Mouse (Mus musculus) hindbrain, embryonic 15.5 days (tissue): ENCODE results near the gene Mmd2. TPM values are rescaled to one million over a fixed set of nuclear protein-coding genes. Genes with fewer than 3 reads are reported as not detected.

Source experiments
- ATAC-seq: fragments of 200-750 bp; cut with Nextera tagmentation; 2 replicates; pipeline ENCODE4 v1.8.0; 2017; ENCODE audit warnings: low read depth, moderate number of reproducible peaks, moderate TSS enrichment; ENCODE audit not compliant: low FRiP score
- H3K27ac ChIP-seq: fragments of 300-500 bp; sonication (generic); replicated peaks from 2 replicates; pipeline ENCODE4 v1.5.1; 2015; ENCODE audit warnings: mild to moderate bottlenecking, inconsistent platforms
- H3K27me3 ChIP-seq: fragments of 300-500 bp; sonication (generic); 2 replicates; pipeline ENCODE4 v1.6.1; 2015; ENCODE audit warnings: control low read depth, inconsistent platforms
- H3K36me3 ChIP-seq: fragments of 300-500 bp; sonication (generic); 2 replicates; pipeline ENCODE4 v1.6.1; 2015; ENCODE audit warnings: control low read depth, inconsistent platforms
- H3K4me1 ChIP-seq: fragments of 300-500 bp; sonication (generic); replicated peaks from 2 replicates; pipeline ENCODE4 v1.6.1; 2015; ENCODE audit warnings: control low read depth, inconsistent platforms
- H3K4me2 ChIP-seq: fragments of 300-500 bp; sonication (generic); 2 replicates; pipeline ENCODE4 v1.6.1; 2015; ENCODE audit warnings: moderate library complexity, mild to moderate bottlenecking, inconsistent platforms
- H3K4me3 ChIP-seq: fragments of 300-500 bp; sonication (generic); 2 replicates; pipeline ENCODE4 v1.5.1; 2015; ENCODE audit warnings: mild to moderate bottlenecking, inconsistent platforms
- H3K9ac ChIP-seq: fragments of 300-500 bp; sonication (generic); 2 replicates; pipeline ENCODE4 v1.6.1; 2015; ENCODE audit warnings: inconsistent platforms
- H3K9me3 ChIP-seq: fragments of 300-500 bp; sonication (generic); 2 replicates; pipeline ENCODE4 v1.6.1; 2016; ENCODE audit warnings: control low read depth, inconsistent platforms
- WGBS: fragments of 180-500 bp; shearing (Covaris S2); methylation state at CpG from one replicate; pipeline ENCODE4 v1.1.7; 2015; 5-methylcytosine and 5-hydroxymethylcytosine counted together
- polyA plus RNA-seq: library from polyadenylated mRNA; unstranded; fragments of >200 nt; fragmentation: Nextera tagmentation; extraction: Ambion mirVana; gene quantifications from 2 replicates; pipeline ENCODE4 v1.2.1, GENCODE M21; 2015

The Mmd2 gene
- 63.2 and 63.8 TPM in 2 replicates for polyA plus RNA-seq

DNA sequence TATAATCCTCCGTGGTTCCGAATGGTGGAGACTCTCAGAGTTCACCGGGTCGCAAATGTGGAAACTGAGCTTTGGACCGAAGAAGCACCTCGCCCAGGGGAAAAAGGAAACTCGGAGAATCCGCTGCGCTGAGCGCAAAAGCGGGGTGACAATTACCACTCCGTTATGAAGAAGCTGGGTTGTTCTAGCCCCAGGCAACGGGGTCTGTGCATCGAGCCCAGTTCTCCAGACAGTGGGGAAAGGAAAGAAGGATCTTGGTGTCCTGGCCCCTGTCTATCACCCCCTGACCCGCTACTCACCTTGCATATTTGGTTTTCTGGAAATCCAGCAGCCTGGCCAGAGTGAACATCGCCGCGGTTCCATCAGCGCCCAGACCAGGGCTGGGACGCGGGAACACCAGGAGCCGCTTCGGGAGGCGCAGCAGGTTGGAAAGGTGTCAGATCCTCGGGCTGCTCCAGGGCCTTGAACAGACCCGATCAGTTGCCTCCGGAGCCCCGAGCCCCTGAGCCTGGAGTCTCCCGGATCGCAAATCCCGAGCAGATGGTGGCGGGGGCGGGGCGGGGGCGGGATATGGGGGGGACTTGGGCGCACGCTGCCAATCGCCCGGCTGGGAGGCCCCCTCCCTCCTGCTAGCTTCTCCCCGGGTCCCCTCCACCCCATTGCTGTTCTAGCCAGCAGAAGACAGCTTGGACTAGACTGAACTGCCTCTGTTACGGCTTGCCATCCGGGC is at the start of gene Mmd2:
Mmd2 (minus strand) TSS at position 542 of the 730 bp plus-strand sequence.
- H3K4me1 ChIP-seq = peaks cover 14% of the 10 kb centered on the region
- peak within 1 kb of the TSS; percentile 23 for H3K27ac ChIP-seq
- WGBS = 1% methylated on average over 41 of the region's 42 CpGs
- H3K4me3 ChIP-seq = peak within 1 kb of the TSS; percentile 47
- no peaks in the 10 kb centered on the region for H3K27me3 ChIP-seq
- H3K36me3 ChIP-seq = no peaks in the 10 kb centered on the region
- peak within 1 kb of the TSS; percentile 42 for H3K9ac ChIP-seq
- peak; percentile 85 for ATAC-seq
- H3K4me2 ChIP-seq = peak within 1 kb of the TSS; percentile 69
- no peaks in the 10 kb centered on the region for H3K9me3 ChIP-seq

DNA sequence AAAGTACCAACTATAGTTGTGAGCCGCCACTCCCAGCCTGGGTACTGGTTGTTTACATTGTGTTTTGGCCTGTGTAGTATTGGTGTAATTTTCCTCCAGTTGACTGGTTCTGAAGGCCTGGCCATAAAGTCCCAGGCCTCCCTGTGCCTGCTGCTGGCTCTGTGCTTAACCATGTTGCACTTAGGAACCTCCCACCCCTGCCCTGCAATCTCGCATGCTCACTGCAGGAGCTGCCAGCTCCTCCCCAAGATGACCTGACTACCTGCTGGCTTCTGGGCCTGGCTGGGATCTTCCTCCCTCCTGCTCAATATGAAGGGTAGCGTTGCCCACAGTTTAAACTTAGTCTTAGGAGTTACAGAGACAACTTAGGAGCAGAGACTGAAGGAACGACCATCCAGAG is 43.7 kb upstream of the Mmd2 start:
- no peak overlapping the region for H3K4me2 ChIP-seq
- H3K27ac ChIP-seq = no peak overlapping the region
- no peaks in the 10 kb centered on the region for H3K9me3 ChIP-seq
- no peak overlapping the region for H3K9ac ChIP-seq
- ATAC-seq = no peak
- H3K27me3 ChIP-seq = no peaks in the 10 kb centered on the region
- 77% methylated on average over 4 of the region's 4 CpGs for WGBS
- H3K4me3 ChIP-seq = no peak overlapping the region
- peaks cover 15% of the 10 kb centered on the region for H3K4me1 ChIP-seq
- peaks cover 15% of the 10 kb centered on the region for H3K36me3 ChIP-seq

DNA sequence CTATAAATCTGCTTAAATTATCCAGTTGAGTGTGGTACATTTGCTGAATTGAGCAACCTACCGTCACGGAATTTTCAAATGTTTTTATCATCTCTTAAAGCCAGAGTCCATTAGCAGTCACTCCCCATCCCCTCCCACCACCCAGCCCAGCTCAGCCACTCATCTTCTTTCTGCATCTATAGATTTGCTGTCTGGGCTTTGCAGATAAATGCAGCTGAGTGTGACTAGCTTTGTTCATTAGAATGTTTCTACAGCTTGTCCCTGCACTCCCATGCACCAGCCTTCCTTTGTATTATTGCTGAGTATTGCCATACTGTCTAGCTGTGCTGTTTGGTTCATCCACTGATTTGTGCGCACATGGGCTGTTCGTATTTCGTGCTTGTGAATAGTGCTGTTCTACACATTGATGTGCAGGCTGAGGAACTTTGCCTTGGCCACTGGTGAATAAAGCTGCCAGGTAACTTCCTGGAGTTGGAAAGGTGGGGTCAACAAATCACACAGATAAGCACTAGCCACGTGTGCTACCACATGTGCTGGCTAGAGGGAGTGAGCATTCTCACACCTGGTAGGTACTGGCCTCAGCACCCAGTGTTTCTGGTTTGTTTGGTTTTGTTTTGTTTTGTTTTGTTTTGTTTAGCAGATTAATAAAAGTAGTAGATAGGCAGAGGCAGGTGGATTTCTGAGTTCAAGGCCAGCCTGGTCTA is 42.3 kb upstream of the Mmd2 start:
- WGBS = 63% methylated on average over 6 of the region's 6 CpGs
- H3K4me2 ChIP-seq = no peak overlapping the region
- H3K27me3 ChIP-seq = no peaks in the 10 kb centered on the region
- H3K9me3 ChIP-seq = no peaks in the 10 kb centered on the region
- H3K4me3 ChIP-seq = no peak overlapping the region
- peaks cover 3% of the 10 kb centered on the region for H3K36me3 ChIP-seq
- no peak overlapping the region for H3K27ac ChIP-seq
- peaks cover 15% of the 10 kb centered on the region for H3K4me1 ChIP-seq
- no peak overlapping the region for H3K9ac ChIP-seq
- 0 out of 2 replicates have a peak, but pooled peaks have one; percentile 23 for ATAC-seq

DNA sequence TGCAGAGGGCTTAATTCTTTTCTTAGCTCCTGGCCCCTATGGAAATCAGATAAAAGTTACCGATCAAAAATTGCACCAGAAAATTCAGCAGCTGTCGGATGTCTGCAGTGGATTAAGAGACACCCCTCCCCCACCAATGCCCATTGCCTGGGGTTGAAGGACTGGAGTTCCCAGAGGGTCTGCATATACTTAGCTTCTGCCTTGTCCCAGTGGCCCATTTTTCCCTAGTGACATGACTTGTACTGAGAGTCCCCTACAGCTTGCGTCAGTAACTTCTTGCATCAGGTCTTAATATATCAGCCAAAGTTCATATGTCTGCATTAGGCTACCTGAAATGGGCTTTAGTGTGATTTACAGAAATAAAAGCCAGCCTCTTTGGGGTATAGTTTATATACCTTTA is 41.8 kb upstream of the Mmd2 start:
- H3K4me1 ChIP-seq = peaks cover 15% of the 10 kb centered on the region
- no peak overlapping the region for H3K4me2 ChIP-seq
- H3K9me3 ChIP-seq = no peaks in the 10 kb centered on the region
- no peaks in the 10 kb centered on the region for H3K36me3 ChIP-seq
- no peak for ATAC-seq
- no peaks in the 10 kb centered on the region for H3K27me3 ChIP-seq
- no peak overlapping the region for H3K4me3 ChIP-seq
- WGBS = 35% methylated on average over 3 of the region's 3 CpGs
- no peak overlapping the region for H3K27ac ChIP-seq
- no peak overlapping the region for H3K9ac ChIP-seq

- Histone ChIP-seq H3K36me3 (peaks cover 7% of the 10 kb centered on the region), H3K4me2 (no peak overlapping the region), H3K4me1 (peaks cover 15% of the 10 kb centered on the region), H3K9ac (no peak overlapping the region), H3K9me3 (no peaks in the 10 kb centered on the region; the same call in 1 of the 2 replicates), H3K27me3 (no peaks in the 10 kb centered on the region), H3K27ac (no peak overlapping the region), H3K4me3 (no peak overlapping the region)
- no peak for ATAC-seq
- WGBS = 92% methylated on average over 4 of the region's 4 CpGs
These were observed 41.0 kb upstream of the Mmd2 start for GRCm38 (mm10) chr5:142649460-142650050.

DNA sequence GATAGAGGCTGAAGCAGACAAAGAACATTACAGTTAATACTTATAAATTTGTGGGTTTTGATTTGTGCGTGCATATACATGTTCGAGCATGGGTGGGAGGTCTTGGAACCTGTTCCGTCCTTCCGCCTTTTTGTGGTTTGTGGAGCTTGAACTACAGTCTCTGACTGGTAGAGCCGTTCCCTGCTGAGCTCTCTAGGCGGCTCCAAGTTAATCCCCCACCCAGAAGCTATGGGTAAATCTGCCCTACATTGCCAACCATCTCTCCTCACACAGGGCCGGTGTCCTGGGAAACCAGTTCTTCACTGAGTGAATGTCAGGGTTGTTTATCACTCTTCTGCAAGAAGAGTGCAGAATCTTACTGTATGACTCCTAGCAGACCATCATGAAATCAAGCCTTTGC is 39.6 kb upstream of the Mmd2 start:
- Histone ChIP-seq H3K27ac (no peak overlapping the region; the same call in 1 of the 2 replicates), H3K9me3 (no peaks in the 10 kb centered on the region; the same call in 1 of the 2 replicates), H3K27me3 (no peaks in the 10 kb centered on the region), H3K4me1 (peaks cover 15% of the 10 kb centered on the region), H3K4me2 (no peak overlapping the region), H3K4me3 (no peak overlapping the region), H3K36me3 (peaks cover 10% of the 10 kb centered on the region), H3K9ac (no peak overlapping the region)
- WGBS = 71% methylated on average over 7 of the region's 7 CpGs
- no peak for ATAC-seq

GRCm38 (mm10) chr5:142641331-142642051 is 32.9 kb upstream of the Mmd2 start:
- no peaks in the 10 kb centered on the region; the same call in 1 of the 2 replicates for H3K9me3 ChIP-seq
- no peak overlapping the region for H3K9ac ChIP-seq
- ATAC-seq = no peak
- no peaks in the 10 kb centered on the region for H3K27me3 ChIP-seq
- no peak overlapping the region for H3K4me3 ChIP-seq
- peaks cover 24% of the 10 kb centered on the region for H3K36me3 ChIP-seq
- no peak overlapping the region for H3K4me2 ChIP-seq
- no peaks in the 10 kb centered on the region for H3K4me1 ChIP-seq
- no peak overlapping the region for H3K27ac ChIP-seq
- WGBS = 75% methylated on average over 6 of the region's 6 CpGs

DNA sequence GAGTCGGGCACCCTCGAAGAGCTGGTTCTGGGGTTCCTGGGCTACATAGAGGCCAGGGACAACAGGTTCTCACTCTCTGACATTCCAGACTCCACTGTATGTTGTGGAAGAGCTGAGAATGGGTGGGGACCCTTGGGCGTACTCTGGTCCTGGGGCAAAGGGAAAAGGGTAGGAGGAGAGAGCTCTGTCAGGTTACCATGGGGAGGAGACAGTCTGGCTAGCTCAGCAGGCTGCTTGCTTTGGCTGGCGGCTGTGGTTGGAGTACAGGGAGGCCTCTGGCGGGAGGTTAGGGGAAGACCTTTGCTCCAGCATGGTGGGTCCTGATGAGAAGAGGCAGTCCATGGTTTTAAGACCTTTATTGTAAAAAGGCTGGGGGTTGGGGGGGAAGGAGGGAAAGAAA is 31.5 kb upstream of the Mmd2 start:
- no peaks in the 10 kb centered on the region for H3K4me1 ChIP-seq
- peaks cover 23% of the 10 kb centered on the region for H3K36me3 ChIP-seq
- no peak overlapping the region for H3K4me2 ChIP-seq
- H3K27ac ChIP-seq = no peak overlapping the region
- H3K27me3 ChIP-seq = no peaks in the 10 kb centered on the region
- no peak overlapping the region for H3K9ac ChIP-seq
- WGBS = 73% methylated on average over 5 of the region's 5 CpGs
- no peak overlapping the region for H3K4me3 ChIP-seq
- no peak for ATAC-seq
- no peaks in the 10 kb centered on the region; the same call in 1 of the 2 replicates for H3K9me3 ChIP-seq

DNA sequence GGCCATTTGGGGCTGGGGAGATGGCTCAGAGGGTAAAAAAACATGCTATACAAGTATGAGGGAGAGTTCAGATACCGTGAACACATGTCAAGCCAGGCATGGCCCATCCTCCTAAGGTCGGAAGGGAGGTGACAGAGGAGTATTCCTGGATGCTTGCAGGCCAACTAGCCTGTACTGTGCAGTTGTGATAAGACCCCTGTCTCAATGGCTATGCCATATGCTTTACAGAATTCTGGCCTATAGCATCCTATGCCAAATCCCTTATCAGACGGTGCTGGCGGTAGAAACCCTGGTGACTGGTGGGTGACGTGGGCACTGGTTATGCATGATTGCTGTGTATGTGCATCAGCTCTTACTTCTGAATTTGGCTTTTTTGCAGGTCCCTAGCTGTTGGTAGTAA is 29.2 kb upstream of the Mmd2 start:
- Histone ChIP-seq H3K4me2 (no peak overlapping the region), H3K4me1 (no peaks in the 10 kb centered on the region), H3K9me3 (no peaks in the 10 kb centered on the region), H3K27ac (no peak overlapping the region), H3K36me3 (peaks cover 21% of the 10 kb centered on the region), H3K9ac (no peak overlapping the region), H3K27me3 (no peaks in the 10 kb centered on the region), H3K4me3 (no peak overlapping the region)
- WGBS = 98% methylated on average over 5 of the region's 5 CpGs
- no peak for ATAC-seq

DNA sequence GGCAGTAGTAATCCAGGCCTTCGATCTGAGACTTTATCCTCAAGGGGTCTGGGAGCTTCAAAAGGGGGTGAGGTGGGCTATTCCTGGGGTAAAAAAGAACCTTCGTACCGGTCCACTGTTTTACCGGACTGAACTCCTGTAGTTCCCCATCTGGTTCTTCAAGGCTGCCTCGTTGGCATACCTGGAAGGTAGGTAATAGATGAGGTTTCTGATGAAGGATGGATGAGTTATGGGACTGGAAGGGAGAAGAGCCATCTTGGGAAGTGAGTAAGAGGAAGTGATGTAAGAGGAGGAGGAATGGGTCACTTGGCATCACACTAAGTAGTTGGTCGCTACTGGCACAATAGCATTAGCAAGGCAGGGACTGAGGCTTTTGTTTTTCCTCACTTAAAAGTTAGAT is 21.6 kb upstream of the Mmd2 start:
- WGBS = 9% methylated on average over 6 of the region's 6 CpGs
- no peaks in the 10 kb centered on the region for H3K9me3 ChIP-seq
- H3K4me1 ChIP-seq = peaks cover 18% of the 10 kb centered on the region
- H3K27ac ChIP-seq = no peak overlapping the region
- no peak for ATAC-seq
- peak overlapping the region; percentile 79 for H3K9ac ChIP-seq
- peak overlapping the region; percentile 81 for H3K4me3 ChIP-seq
- no peaks in the 10 kb centered on the region for H3K27me3 ChIP-seq
- H3K36me3 ChIP-seq = peaks cover 6% of the 10 kb centered on the region; the same call in 1 of the 2 replicates
- peak overlapping the region; percentile 90 for H3K4me2 ChIP-seq

DNA sequence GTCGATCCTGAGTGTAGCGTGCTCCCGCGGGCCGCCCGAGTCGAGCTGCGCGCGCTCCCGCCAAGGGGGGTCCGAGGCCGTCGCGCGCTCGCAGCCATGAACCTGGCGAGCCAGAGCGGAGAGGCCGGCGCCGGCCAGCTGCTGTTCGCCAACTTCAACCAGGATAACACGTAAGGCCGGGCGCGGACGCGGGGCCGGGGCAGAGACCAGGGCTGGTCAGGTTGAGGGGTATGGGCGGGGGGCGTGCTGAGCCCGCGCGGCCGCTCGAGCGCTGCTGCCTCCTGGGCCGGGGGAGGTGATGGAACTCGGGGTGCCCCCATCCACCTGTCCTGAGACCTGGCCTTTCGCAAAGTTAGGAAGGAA is 21.0 kb upstream of the Mmd2 start:
- Histone ChIP-seq H3K4me1 (peaks cover 18% of the 10 kb centered on the region), H3K4me3 (peak overlapping the region; percentile 81), H3K27me3 (no peaks in the 10 kb centered on the region), H3K9ac (peak overlapping the region; percentile 79), H3K27ac (peak overlapping the region; percentile 75), H3K4me2 (peak overlapping the region; percentile 90), H3K36me3 (peaks cover 6% of the 10 kb centered on the region; the same call in 1 of the 2 replicates), H3K9me3 (no peaks in the 10 kb centered on the region)
- under 1% methylated on average over 29 of the region's 41 CpGs for WGBS
- ATAC-seq = peak; percentile 78
